Mouse (Mus musculus): ENCODE measurements at regions not wholly inside any gene's neighbourhood (a gene's known extent, or its start where the extent isn't known, plus 50 kb on each side); places are given as distances from the start of the nearest gene placed in this dataset.

- intact Hi-C loops (cut with DNase I) = loop anchor here (10.0 kb wide), 1 partner anchor 89 kb away; no protein-coding TSS in a partner anchor
- H3K27ac ChIP-seq = no peak overlapping the region
- no peak overlapping the region for H3K9ac ChIP-seq (ENCODE audit: low read depth, low read length)
- peaks cover 3% of the 10 kb centered on the region for H3K4me1 ChIP-seq (ENCODE audit: control insufficient read depth, insufficient read depth, low read length)
- TF ChIP-seq EP300 (IDR thresholded peaks at IDR 0.05; ENCODE audit: insufficient read depth, low read depth, low read length) = no peak
- no peak for TF ChIP-seq CTCF (IDR thresholded peaks at IDR 0.05)
- TF ChIP-seq POLR2A (IDR thresholded peaks at IDR 0.05; ENCODE audit: insufficient read depth, low read depth, low read length) = no peak
- 67% methylated on average over 15 of the region's 15 CpGs for WGBS
- no peaks in the 10 kb centered on the region for H3K79me2 ChIP-seq (replicated peaks; ENCODE audit: control insufficient read depth, insufficient read depth, low read length)
- no peak overlapping the region for H3K4me3 ChIP-seq
- no peak for DNase-seq
- H3K36me3 ChIP-seq (ENCODE audit: control insufficient read depth, insufficient read depth, low read length) = no peaks in the 10 kb centered on the region
- H3K27me3 ChIP-seq (ENCODE audit: control insufficient read depth, insufficient read depth, low read length) = no peaks in the 10 kb centered on the region
Measured at GRCm38 (mm10) chr12:54316066-54316567, 112.5 kb upstream of the Egln3 start.

DNA sequence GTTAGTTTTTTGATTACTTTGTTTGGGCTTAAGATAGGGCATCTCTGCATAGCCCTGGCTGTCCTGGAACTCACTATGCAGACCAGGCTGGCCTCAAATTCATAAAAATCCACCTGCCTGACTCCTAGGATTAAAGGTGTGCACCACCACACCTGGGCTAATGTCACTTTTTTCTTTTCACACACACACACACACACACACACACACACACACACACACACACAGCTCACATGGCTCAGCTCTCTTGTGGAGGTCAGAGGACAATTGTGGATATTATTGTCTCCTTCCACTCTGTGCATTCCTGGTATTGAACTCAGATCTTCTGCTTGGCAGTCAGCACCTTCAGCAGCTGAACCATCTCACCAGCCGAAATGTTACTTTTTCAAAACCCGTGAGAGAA, 110.5 kb upstream of the Egln3 start:
- 79% methylated on average over 2 of the region's 2 CpGs for WGBS
- TF ChIP-seq EP300 (IDR thresholded peaks at IDR 0.05; ENCODE audit: insufficient read depth, low read depth, low read length) = no peak
- no peak for TF ChIP-seq CTCF (IDR thresholded peaks at IDR 0.05)
- no peak for TF ChIP-seq POLR2A (IDR thresholded peaks at IDR 0.05; ENCODE audit: insufficient read depth, low read depth, low read length)
- H3K27me3 ChIP-seq (ENCODE audit: control insufficient read depth, insufficient read depth, low read length) = no peaks in the 10 kb centered on the region

DNA sequence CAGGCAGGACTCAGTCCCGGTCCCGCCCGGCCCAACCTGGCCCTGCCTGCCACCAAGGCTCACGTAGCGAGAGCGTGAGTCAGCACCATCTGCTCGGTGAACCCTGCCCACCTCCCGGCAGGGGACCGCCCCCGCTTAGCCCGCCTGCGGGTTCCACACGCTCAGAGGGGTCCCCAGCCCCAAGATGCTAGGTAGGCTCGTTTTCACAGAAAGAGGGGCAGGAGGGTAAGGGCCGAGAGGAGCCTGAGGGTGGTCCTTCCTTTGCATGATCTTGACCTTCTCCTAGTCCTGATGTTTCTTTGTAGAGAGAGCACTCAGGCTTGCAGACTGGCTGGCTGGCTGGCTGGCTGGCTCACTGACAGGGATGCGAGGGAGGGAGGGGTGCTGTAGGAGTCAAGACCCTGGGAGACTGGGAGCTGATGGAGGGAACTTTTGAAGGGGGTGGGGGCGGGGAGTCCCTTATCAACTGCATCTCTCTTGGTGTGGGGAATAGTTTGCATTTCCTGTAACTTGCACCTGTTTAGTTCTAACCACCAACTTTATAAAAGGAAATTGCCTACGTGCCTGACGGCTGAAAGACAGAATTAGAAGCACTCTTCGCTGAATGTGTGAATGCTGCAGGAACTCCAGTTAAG, 109.7 kb upstream of the Egln3 start:
- peak overlapping the region; percentile 63 for H3K9ac ChIP-seq (ENCODE audit: low read depth, low read length)
- DNase-seq = peak; percentile 78 to 84
- WGBS = under 1% methylated on average over 20 of the region's 20 CpGs
- no peaks in the 10 kb centered on the region for H3K27me3 ChIP-seq (ENCODE audit: control insufficient read depth, insufficient read depth, low read length)
- peak overlapping the region; percentile 38 for H3K4me3 ChIP-seq
- no peak for TF ChIP-seq CTCF (IDR thresholded peaks at IDR 0.05)
- no peak for TF ChIP-seq POLR2A (IDR thresholded peaks at IDR 0.05; ENCODE audit: insufficient read depth, low read depth, low read length)
- TF ChIP-seq EP300 (IDR thresholded peaks at IDR 0.05; ENCODE audit: insufficient read depth, low read depth, low read length) = no peak
- H3K4me1 ChIP-seq (ENCODE audit: control insufficient read depth, insufficient read depth, low read length) = peaks cover 3% of the 10 kb centered on the region
- peak overlapping the region; percentile 84 for H3K27ac ChIP-seq
- H3K36me3 ChIP-seq (ENCODE audit: control insufficient read depth, insufficient read depth, low read length) = no peaks in the 10 kb centered on the region
- H3K79me2 ChIP-seq (replicated peaks; ENCODE audit: control insufficient read depth, insufficient read depth, low read length) = no peaks in the 10 kb centered on the region
- intact Hi-C loops (cut with DNase I) = loop anchor here (2.0 to 10.0 kb wide), 2 partner anchors 91 to 113 kb away; no protein-coding TSS in a partner anchor

More for the DNA sequence above, 110.5 kb upstream of the Egln3 start:
- no peaks in the 10 kb centered on the region for H3K79me2 ChIP-seq (replicated peaks; ENCODE audit: control insufficient read depth, insufficient read depth, low read length)
- intact Hi-C loops (cut with DNase I) = loop anchor here (10.0 kb wide), 1 partner anchor 91 kb away; no protein-coding TSS in a partner anchor
- H3K9ac ChIP-seq (ENCODE audit: low read depth, low read length) = no peak overlapping the region
- no peaks in the 10 kb centered on the region for H3K36me3 ChIP-seq (ENCODE audit: control insufficient read depth, insufficient read depth, low read length)
- no peak overlapping the region for H3K4me3 ChIP-seq
- DNase-seq = no peak
- H3K4me1 ChIP-seq (ENCODE audit: control insufficient read depth, insufficient read depth, low read length) = peaks cover 3% of the 10 kb centered on the region
- H3K27ac ChIP-seq = no peak overlapping the region

- peak overlapping the region; percentile 63 for H3K9ac ChIP-seq (ENCODE audit: low read depth, low read length)
- peak overlapping the region; percentile 38 for H3K4me3 ChIP-seq
- no peaks in the 10 kb centered on the region for H3K79me2 ChIP-seq (replicated peaks; ENCODE audit: control insufficient read depth, insufficient read depth, low read length)
- intact Hi-C loops (cut with DNase I) = loop anchor here (2.0 to 10.0 kb wide), 2 partner anchors 92 to 112 kb away; no protein-coding TSS in a partner anchor
- peak overlapping the region; percentile 84 for H3K27ac ChIP-seq
- 31% methylated on average over 14 of the region's 14 CpGs for WGBS
- no peak for TF ChIP-seq CTCF (IDR thresholded peaks at IDR 0.05)
- H3K36me3 ChIP-seq (ENCODE audit: control insufficient read depth, insufficient read depth, low read length) = no peaks in the 10 kb centered on the region
- H3K27me3 ChIP-seq (ENCODE audit: control insufficient read depth, insufficient read depth, low read length) = no peaks in the 10 kb centered on the region
- peaks cover 3% of the 10 kb centered on the region for H3K4me1 ChIP-seq (ENCODE audit: control insufficient read depth, insufficient read depth, low read length)
- DNase-seq = peak in 1 of 2 experiments; percentile 16
Measured at GRCm38 (mm10) chr12:54312522-54313210, 109.0 kb upstream of the Egln3 start.

DNA sequence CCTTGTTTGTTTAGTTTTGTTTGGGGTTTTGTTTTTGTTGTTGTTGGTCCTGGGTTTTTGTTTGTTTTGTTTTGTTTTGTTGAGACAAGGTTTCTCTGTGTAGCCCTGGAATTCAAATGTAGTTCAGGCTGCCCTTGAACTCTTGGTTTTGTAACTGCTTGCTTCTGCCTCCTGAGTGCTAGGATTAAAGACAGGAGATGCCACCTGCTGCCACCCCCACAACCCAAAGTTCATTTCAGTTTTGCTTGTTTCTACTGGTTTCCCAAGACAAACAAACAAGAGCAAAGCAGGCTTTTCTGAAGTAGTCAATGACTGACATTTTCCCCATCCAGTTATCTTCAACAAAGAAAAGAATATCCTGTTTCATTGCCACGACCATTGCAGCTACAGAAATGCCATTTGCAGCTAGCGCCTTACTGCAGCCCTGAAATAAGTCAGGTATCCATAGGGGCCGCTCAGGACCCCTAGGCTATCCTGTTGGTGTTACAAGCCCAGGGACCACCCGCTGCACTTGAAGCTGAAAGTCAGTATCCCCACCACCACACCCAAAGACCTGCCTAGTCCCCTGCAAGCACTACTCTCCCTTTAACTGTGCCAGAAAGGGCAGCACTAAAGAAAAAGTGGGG, 108.3 kb upstream of the Egln3 start:
- TF ChIP-seq CTCF (IDR thresholded peaks at IDR 0.05) (no peak), POLR2A (IDR thresholded peaks at IDR 0.05; ENCODE audit: insufficient read depth, low read depth, low read length) (no peak), EP300 (IDR thresholded peaks at IDR 0.05; ENCODE audit: insufficient read depth, low read depth, low read length) (no peak)
- no peaks in the 10 kb centered on the region for H3K36me3 ChIP-seq (ENCODE audit: control insufficient read depth, insufficient read depth, low read length)
- DNase-seq = no peak
- H3K79me2 ChIP-seq (replicated peaks; ENCODE audit: control insufficient read depth, insufficient read depth, low read length) = no peaks in the 10 kb centered on the region
- H3K27me3 ChIP-seq (ENCODE audit: control insufficient read depth, insufficient read depth, low read length) = no peaks in the 10 kb centered on the region
- WGBS = 93% methylated on average over 4 of the region's 4 CpGs
- H3K9ac ChIP-seq (ENCODE audit: low read depth, low read length) = no peak overlapping the region
- no peak overlapping the region for H3K4me3 ChIP-seq
- peaks cover 3% of the 10 kb centered on the region for H3K4me1 ChIP-seq (ENCODE audit: control insufficient read depth, insufficient read depth, low read length)
- intact Hi-C loops (cut with DNase I) = loop anchor here (2.0 to 10.0 kb wide), 2 partner anchors 93 to 111 kb away; no protein-coding TSS in a partner anchor
- H3K27ac ChIP-seq = peak overlapping the region; percentile 84
